Mouse (Mus musculus) adrenal gland, postnatal 10 days (tissue): ENCODE measurements at regions not wholly inside any gene's neighbourhood (a gene's known extent, or its start where the extent isn't known, plus 50 kb on each side); places are given as distances from the start of the nearest gene placed in this dataset.
A peak's percentile ranks its signal among the peaks of the same experiment; 100 is the strongest.

Experiments used
- DNase-seq: peaks from one replicate; pipeline ENCODE4 v3.0.0; 2021; ENCODE audit warnings: mixed read lengths

GRCm38 (mm10) chr2:95232135-95232772, 794.3 kb upstream of the Api5 start:
- peak; percentile 77 for DNase-seq

GRCm38 (mm10) chr2:95231739-95232134, 793.8 kb upstream of the Api5 start:
- no peak for DNase-seq

- DNase-seq: peak; percentile 10
Measured at GRCm38 (mm10) chr2:95229386-95229785, 791.5 kb upstream of the Api5 start.

GRCm38 (mm10) chr2:95210216-95210941, 772.4 kb upstream of the Api5 start:
- no peak for DNase-seq
